Mouse (Mus musculus) cerebellum, postnatal 25 days (tissue): Measurements from ENCODE around the gene Rmi2.
"Not testable (repeated sequence)": the region's sequence is repeated elsewhere in the genome, so short reads cannot be mapped to it uniquely, and the experiment has no call there.

Experiments
- DNase-seq, 2 experiments: peaks; one replicate each; pipeline ENCODE4 v3.0.0; 2021; ENCODE audit warnings: mixed read lengths in 2 of 2

Rmi2 gene

DNA sequence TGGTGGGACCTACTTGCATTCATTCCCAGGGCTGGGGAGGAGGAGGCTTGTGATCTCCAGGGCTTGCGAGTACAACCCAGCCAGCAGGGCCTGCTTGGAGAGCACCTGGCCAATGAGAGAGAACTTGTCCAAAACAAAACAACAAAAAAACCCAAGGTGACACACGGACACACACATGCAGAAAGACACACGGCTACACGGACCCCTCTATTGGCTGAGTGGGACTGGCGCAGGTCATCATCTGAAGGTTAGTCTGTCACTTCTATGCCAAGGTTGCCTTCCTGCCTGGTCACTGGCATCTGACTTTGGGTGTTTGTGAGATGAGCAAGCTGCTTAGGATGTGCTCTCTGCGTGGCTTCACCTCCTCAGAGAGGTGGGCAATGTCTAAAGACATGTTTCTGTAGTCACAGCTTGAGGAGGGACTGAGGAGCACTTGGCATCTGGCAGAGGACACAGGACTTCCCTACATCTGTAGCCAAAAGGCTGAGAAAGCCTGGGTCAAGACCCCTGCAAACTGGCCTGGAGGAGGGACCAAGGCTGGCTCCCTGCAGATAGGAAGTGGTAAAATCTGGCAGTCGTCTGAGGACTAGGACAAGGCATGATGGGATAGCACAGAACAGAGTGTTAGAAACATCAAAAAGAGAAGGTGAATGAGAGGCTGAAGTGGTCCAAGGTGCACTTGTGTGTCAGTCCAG lies 6.9 kb upstream of the Rmi2 start:
- no peak for DNase-seq

- no peak for DNase-seq
Measured at GRCm38 (mm10) chr16:10828461-10828805, 6.4 kb upstream of the Rmi2 start.

DNA sequence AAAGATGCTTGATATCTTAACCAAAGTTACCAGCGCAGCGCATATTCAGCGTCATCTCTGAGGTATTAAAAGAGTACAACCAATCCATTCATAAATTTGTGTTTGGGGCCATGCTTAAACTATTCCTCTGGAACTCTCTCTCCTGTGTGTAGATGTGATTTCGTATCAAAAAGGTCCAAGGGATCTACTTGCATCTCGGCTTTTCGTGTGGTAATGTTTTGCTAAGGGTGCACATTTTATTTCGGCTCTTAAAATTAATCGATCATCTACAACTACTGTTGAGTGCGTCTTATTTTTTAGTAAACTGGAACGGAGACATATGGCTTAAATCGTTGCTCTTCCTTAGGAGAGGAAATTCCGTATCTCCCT lies 333 bp upstream of the Rmi2 start:
- DNase-seq = no peak

- DNase-seq = no peak
Measured at GRCm38 (mm10) chr16:10836388-10836787, 1.5 kb downstream of the Rmi2 start.

GRCm38 (mm10) chr16:10837250-10837649 lies 2.4 kb downstream of the Rmi2 start:
- DNase-seq = no peak

GRCm38 (mm10) chr16:10837903-10838302 lies 3.0 kb downstream of the Rmi2 start:
- no peak for DNase-seq

DNA sequence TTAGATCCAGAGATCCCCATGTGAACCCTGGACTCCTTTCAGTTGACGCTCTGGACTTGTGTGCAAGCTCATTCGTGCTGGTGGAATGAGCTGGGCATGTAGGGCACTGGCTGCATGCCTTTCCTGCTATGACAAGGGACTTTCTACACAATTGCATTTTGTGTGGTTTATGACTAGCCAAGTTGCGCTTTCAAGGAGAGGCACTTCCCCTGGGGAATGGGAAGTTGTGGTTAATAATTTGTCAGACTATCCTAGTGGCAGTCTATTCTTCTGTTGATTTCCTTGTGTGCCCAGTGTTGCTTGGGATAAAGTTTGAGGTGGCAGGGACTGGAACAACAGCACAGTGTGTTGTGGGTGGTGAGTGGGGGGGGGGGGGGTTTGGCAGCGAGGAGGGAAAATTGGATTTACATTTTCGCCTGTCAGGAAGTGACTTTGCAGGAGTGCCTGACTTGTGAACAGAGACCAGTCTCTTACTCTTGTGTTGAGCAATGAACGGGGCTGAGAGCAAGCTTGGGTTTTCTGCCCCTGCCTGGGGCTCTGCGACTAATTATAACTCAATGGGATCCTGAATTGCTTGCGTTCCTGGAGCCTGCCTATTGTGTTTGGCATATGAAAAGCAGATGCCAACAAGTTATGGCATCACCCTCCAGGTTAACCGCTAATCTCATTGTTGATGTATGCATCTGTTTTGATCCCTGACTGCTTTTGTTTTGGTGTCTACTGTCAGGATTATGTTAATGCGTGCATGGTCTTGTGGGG lies 3.8 kb downstream of the Rmi2 start:
- no peak for DNase-seq

DNA sequence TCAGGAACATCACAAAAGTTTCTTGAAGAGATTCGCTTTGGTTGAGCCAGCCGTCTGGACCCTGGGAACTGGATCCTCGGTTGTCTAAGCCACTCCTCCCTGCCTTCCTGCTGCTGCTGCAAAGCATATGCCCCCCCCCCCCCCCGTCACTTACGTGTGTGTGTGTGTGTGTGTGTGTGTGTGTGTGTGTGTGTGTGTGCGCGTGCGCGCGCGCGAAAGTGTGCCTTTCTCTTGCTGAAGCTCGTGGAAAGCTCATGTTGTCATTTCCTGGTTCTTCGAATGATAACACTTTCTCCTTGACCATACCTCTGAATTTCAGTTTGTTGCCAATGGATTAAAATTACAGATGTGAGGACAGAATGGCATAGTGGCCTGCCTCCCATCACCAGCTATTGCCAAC lies 5.2 kb downstream of the Rmi2 start:
- no peak for DNase-seq

DNA sequence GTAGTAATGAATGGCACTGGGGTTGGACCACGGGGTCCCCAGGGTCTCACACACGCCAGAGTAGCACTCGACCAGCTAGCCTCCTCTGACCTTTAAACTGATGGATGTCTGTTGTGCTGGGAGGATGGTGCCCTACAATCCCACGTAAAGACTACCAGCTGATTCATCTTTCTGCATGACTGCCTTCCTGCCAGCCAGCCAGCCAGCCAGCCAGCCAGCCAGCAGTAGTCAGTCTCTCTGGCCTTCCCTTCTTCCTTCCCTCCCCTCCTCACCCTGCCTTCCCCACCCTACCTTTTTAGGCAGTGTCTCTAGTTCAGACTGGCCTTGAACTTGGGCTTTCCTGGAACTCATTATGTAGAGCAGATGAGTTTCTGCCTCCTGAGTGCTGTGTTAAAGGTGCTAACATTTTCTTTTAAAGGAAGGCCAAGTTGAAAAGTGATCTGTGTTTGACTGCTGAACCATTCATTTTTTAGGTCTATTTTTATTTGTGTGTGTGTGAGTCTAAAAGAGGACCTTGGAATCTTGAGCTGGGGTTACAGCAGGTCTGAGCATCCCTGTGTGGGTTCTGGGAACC lies 7.5 kb downstream of the Rmi2 start:
- DNase-seq = peak in 1 of 2 experiments; percentile 55

- peak; percentile 36 to 57 for DNase-seq
Measured at GRCm38 (mm10) chr16:10843486-10844318, 8.8 kb downstream of the Rmi2 start.

- no peak for DNase-seq
Measured at GRCm38 (mm10) chr16:10844319-10844670, 9.4 kb downstream of the Rmi2 start.

GRCm38 (mm10) chr16:10845952-10846351 lies 11.1 kb downstream of the Rmi2 start:
- no peak for DNase-seq

DNA sequence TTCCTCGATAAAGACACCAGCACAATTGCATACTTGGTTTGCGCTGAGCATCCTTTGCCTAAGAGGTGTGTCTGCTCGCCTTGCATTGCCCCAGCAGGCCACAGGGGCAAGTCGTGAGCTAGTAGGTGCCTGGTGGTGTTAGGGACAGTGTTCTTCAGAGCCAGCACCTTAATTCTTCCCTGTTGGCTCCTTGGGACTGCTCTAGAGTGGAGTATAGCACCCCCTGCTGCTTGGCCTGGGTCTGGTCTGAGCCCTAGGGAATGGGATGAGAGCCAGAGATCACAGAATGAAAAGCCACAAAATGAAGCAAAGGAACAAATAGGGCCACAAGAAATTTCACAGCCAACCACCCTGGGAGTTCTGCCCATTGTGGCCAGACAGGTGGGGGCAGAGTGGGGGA lies 11.6 kb downstream of the Rmi2 start:
- peak; percentile 51 to 70 for DNase-seq

GRCm38 (mm10) chr16:10849965-10850861 lies 15.4 kb downstream of the Rmi2 start:
- DNase-seq = peak; percentile 87 to 90

DNA sequence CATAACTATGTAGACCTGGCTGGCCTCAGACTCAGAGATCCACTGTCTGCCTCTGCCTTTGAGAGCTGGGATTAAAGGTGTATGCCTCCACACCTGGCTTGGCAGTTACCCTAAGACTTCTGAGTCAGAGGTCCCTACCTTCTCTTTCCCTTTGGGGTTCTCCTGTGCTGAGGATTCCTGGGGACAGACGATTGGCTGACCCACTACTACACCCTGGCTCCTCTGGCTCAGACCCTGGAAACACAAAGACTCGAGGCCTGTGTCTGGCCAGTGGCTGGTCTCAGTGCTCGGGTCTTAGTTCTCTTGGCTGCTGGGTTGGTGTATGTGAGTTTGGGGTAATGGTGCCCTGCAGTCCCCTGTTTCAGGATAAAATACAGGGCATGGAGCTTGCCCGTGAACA lies 16.0 kb downstream of the Rmi2 start:
- DNase-seq = peak; percentile 27 to 35

DNA sequence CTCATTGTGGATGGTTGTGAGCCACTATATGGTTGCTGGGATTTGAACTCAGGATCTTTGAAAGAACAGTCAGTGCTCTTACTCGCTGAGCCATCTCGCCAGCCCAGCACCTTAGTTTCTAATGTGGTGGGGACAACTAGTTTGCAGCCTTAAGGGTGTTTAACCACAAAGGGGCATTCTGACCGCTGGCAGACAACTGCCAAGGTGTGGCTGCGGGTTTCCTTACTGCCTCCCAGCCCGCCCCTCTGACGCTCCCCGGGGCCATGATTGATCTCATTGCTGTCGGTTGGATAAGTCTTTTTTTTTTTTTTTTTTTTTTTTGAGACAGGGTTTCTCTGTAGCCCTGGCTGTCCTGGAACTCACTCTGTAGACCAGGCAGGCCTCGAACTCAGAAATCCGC lies 17.4 kb downstream of the Rmi2 start:
- not testable (repeated sequence) for DNase-seq

GRCm38 (mm10) chr16:10859726-10860245 lies 24.9 kb downstream of the Rmi2 start:
- no peak for DNase-seq

DNA sequence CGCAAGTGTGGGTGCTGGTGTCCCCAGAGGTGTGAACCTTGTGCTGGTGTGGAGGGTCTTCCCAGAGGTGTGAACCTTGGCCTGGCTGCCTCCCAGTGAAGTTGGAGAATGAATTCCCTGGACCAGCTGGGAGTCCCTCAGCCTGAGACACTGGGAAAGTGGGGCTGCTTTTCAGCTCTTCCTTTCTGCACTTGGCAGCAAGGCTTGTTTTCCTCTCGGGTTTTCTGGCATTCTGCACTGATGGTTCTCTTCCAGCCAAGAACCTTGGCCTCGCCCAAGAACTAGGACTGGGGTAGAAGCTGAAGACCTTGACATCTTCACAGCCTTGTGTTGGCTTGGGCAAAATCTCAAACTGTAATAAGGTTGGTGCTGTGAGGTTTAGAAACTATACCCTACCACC lies 26.5 kb downstream of the Rmi2 start:
- DNase-seq = peak in 1 of 2 experiments; percentile 37

- peak; percentile 71 to 76 for DNase-seq
Measured at GRCm38 (mm10) chr16:10864833-10865591, 30.2 kb downstream of the Rmi2 start.

GRCm38 (mm10) chr16:10865592-10865987 lies 30.7 kb downstream of the Rmi2 start:
- DNase-seq = peak in 1 of 2 experiments; percentile 28

- DNase-seq = no peak
Measured at GRCm38 (mm10) chr16:10866841-10867240, 32.0 kb downstream of the Rmi2 start.
